Mouse (Mus musculus): ENCODE data around the gene Gm44502. TPM values are rescaled to one million over a fixed set of nuclear protein-coding genes. Genes with fewer than 3 reads are reported as not detected.

The Gm44502 gene
- total and polyA plus RNA-seq, 3 experiments = not detected

- Histone ChIP-seq H3K9ac (ENCODE audit: control insufficient read depth, low read depth, low read length, poor library complexity, severe bottlenecking) (no peak overlapping the region), H3K27me3 (ENCODE audit: control insufficient read depth in 1 of 2, insufficient read depth in 2 of 2, low read length in 2 of 2) (no peaks in the 10 kb centered on the region), H3K4me3 (ENCODE audit: control insufficient read depth in 1 of 2, insufficient read depth in 1 of 2, low read depth in 2 of 2, low read length in 2 of 2) (no peak overlapping the region), H3K27ac (ENCODE audit: control insufficient read depth, low read depth, low read length) (no peak overlapping the region), H3K79me2 (ENCODE audit: control insufficient read depth, insufficient read depth, low read length, poor library complexity) (no peaks in the 10 kb centered on the region; the same call in 1 of the 2 replicates), H3K9me3 (replicated peaks; ENCODE audit: insufficient read depth, low read length) (no peaks in the 10 kb centered on the region), H3K4me1 (ENCODE audit: control insufficient read depth in 1 of 2, insufficient read depth in 2 of 2, low read length in 2 of 2) (peaks cover 0 to 9% of the 10 kb centered on the region in 2 experiments; a peak in 2 of 4 replicates), H3K36me3 (ENCODE audit: control insufficient read depth in 1 of 2, insufficient read depth in 2 of 2, low read length in 2 of 2) (no peaks in the 10 kb centered on the region)
- no peak for DNase-seq (ENCODE audit: low read depth, low spot score)
- TF ChIP-seq MAZ (IDR thresholded peaks at IDR 0.05; ENCODE audit: low read depth, low read length) = no peak
- no peak for TF ChIP-seq KAT2A (conservative IDR thresholded peaks at IDR 0.05; ENCODE audit: low read depth, low read length)
- TF ChIP-seq POLR2A (IDR thresholded peaks at IDR 0.05; ENCODE audit: control insufficient read depth in 1 of 2, insufficient read depth in 1 of 2, low read depth in 1 of 2, low read length in 2 of 2, poor library complexity in 1 of 2) = no peak
- no peak for TF ChIP-seq NELFE (IDR thresholded peaks at IDR 0.05; ENCODE audit: low read depth, low read length)
- TF ChIP-seq SMC3 (IDR thresholded peaks at IDR 0.05; ENCODE audit: low read depth, low read length) = no peak
- TF ChIP-seq TCF12 (IDR thresholded peaks at IDR 0.05; ENCODE audit: low read depth, low read length) = no peak
- TF ChIP-seq BHLHE40 (IDR thresholded peaks at IDR 0.05; ENCODE audit: borderline replicate concordance, low read depth, low read length) = no peak
- TF ChIP-seq MXI1 (IDR thresholded peaks at IDR 0.05; ENCODE audit: low read depth, low read length) = no peak
- TF ChIP-seq HCFC1 (IDR thresholded peaks at IDR 0.05; ENCODE audit: low read depth, low read length) = no peak
- no peak for TF ChIP-seq GABPA (IDR thresholded peaks at IDR 0.05; ENCODE audit: low read depth, low read length)
- no peak for TF ChIP-seq UBTF (IDR thresholded peaks at IDR 0.05; ENCODE audit: borderline replicate concordance, insufficient read depth, low read depth, low read length)
- no peak for TF ChIP-seq CHD1 (IDR thresholded peaks at IDR 0.05; ENCODE audit: low read depth, low read length)
- no peak for TF ChIP-seq MAX (IDR thresholded peaks at IDR 0.05; ENCODE audit: low read length)
- TF ChIP-seq TAL1 (IDR thresholded peaks at IDR 0.05; ENCODE audit: low read length) = no peak
- TF ChIP-seq ZC3H11A (IDR thresholded peaks at IDR 0.05; ENCODE audit: low read depth, low read length) = no peak
- TF ChIP-seq RCOR1 (IDR thresholded peaks at IDR 0.05; ENCODE audit: low read depth, low read length) = no peak
- TF ChIP-seq USF2 (IDR thresholded peaks at IDR 0.05; ENCODE audit: borderline replicate concordance in 1 of 2, insufficient read depth in 1 of 2, low read depth in 1 of 2, low read length in 2 of 2) = no peak
- no peak for TF ChIP-seq RAD21 (IDR thresholded peaks at IDR 0.05; ENCODE audit: low read depth, low read length)
- no peak for TF ChIP-seq TBP (IDR thresholded peaks at IDR 0.05; ENCODE audit: low read depth, low read length)
- TF ChIP-seq CHD2 (IDR thresholded peaks at IDR 0.05; ENCODE audit: low read length) = no peak
Observed at GRCm38 (mm10) chr15:89473370-89473769, 43.9 kb upstream of the Gm44502 start.

GRCm38 (mm10) chr15:89471476-89471875 is 42.0 kb upstream of the Gm44502 start:
- Histone ChIP-seq H3K79me2 (ENCODE audit: control insufficient read depth, insufficient read depth, low read length, poor library complexity) (no peaks in the 10 kb centered on the region; the same call in 1 of the 2 replicates), H3K4me3 (ENCODE audit: control insufficient read depth in 1 of 2, insufficient read depth in 1 of 2, low read depth in 2 of 2, low read length in 2 of 2) (no peak overlapping the region), H3K27ac (ENCODE audit: control insufficient read depth, low read depth, low read length) (no peak overlapping the region), H3K4me1 (ENCODE audit: control insufficient read depth in 1 of 2, insufficient read depth in 2 of 2, low read length in 2 of 2) (peaks cover 0 to 6% of the 10 kb centered on the region in 2 experiments; a peak in 1 of 4 replicates), H3K9ac (ENCODE audit: control insufficient read depth, low read depth, low read length, poor library complexity, severe bottlenecking) (no peak overlapping the region), H3K27me3 (ENCODE audit: control insufficient read depth in 1 of 2, insufficient read depth in 2 of 2, low read length in 2 of 2) (no peaks in the 10 kb centered on the region; a peak in 1 of 4 replicates), H3K9me3 (replicated peaks; ENCODE audit: insufficient read depth, low read length) (no peaks in the 10 kb centered on the region), H3K36me3 (ENCODE audit: control insufficient read depth in 1 of 2, insufficient read depth in 2 of 2, low read length in 2 of 2) (no peaks in the 10 kb centered on the region)
- DNase-seq (ENCODE audit: low read depth, low spot score) = no peak
- TF ChIP-seq NELFE (IDR thresholded peaks at IDR 0.05; ENCODE audit: low read depth, low read length) (no peak), GATA1 (IDR thresholded peaks at IDR 0.05; ENCODE audit: low read depth, low read length) (no peak), USF1 (IDR thresholded peaks at IDR 0.05; ENCODE audit: low read depth, low read length) (no peak), NRF1 (IDR thresholded peaks at IDR 0.05; ENCODE audit: insufficient read depth, low read depth, low read length, poor library complexity, severe bottlenecking) (no peak), TAL1 (IDR thresholded peaks at IDR 0.05; ENCODE audit: low read length) (no peak), GABPA (IDR thresholded peaks at IDR 0.05; ENCODE audit: low read depth, low read length) (no peak), SIN3A (IDR thresholded peaks at IDR 0.05; ENCODE audit: low read length) (no peak), MXI1 (IDR thresholded peaks at IDR 0.05; ENCODE audit: low read depth, low read length) (no peak), UBTF (IDR thresholded peaks at IDR 0.05; ENCODE audit: borderline replicate concordance, insufficient read depth, low read depth, low read length) (no peak), ETS1 (IDR thresholded peaks at IDR 0.05; ENCODE audit: low read depth, low read length) (no peak), MYC (IDR thresholded peaks at IDR 0.05; ENCODE audit: low read depth, low read length) (no peak), ZMIZ1 (IDR thresholded peaks at IDR 0.05; ENCODE audit: low read depth, low read length) (no peak)
